Mouse (Mus musculus) thymus, postnatal 25 days (tissue): ENCODE data around the gene Zfyve1.

ENCODE experiments used
- DNase-seq: peaks from one replicate; pipeline ENCODE4 v3.0.0; 2022

Zfyve1 gene

GRCm38 (mm10) chr12:83520311-83520890, 76.6 kb downstream of the Zfyve1 start, which contains the start of gene Dcaf4:
Gene Dcaf4 (plus strand): TSS chr12:83520466.
- DNase-seq: peak; percentile 98

GRCm38 (mm10) chr12:83517580-83517979, 79.4 kb downstream of the Zfyve1 start:
- no peak for DNase-seq

GRCm38 (mm10) chr12:83514216-83514615, 82.8 kb downstream of the Zfyve1 start:
- DNase-seq: no peak

- DNase-seq: no peak
Observed at GRCm38 (mm10) chr12:83513185-83513584, 83.8 kb downstream of the Zfyve1 start.

GRCm38 (mm10) chr12:83512783-83513182, 84.2 kb downstream of the Zfyve1 start:
- no peak for DNase-seq

- DNase-seq: no peak
Observed at GRCm38 (mm10) chr12:83510586-83510985, 86.4 kb downstream of the Zfyve1 start.

- DNase-seq: no peak
Observed at GRCm38 (mm10) chr12:83506543-83506942, 90.5 kb downstream of the Zfyve1 start.

GRCm38 (mm10) chr12:83502190-83502589, 94.8 kb downstream of the Zfyve1 start:
- peak; percentile 34 for DNase-seq

GRCm38 (mm10) chr12:83499256-83499655, 97.8 kb downstream of the Zfyve1 start:
- DNase-seq: no peak

- no peak for DNase-seq
Observed at GRCm38 (mm10) chr12:83497959-83498358, 99.1 kb downstream of the Zfyve1 start.

GRCm38 (mm10) chr12:83496736-83497135, 100.3 kb downstream of the Zfyve1 start:
- no peak for DNase-seq
